Mouse (Mus musculus) olfactory bulb, adult 2 months (tissue): Measurements from ENCODE around the gene Ttc33.

ENCODE experiments used
- CTCF ChIP-seq: fragments of 200-500 bp; IDR thresholded peaks from 2 replicates; pipeline ENCODE4 v1.5.1; 2012; ENCODE audit warnings: low read depth, mild to moderate bottlenecking, low read length, moderate library complexity; ENCODE audit not compliant: insufficient read depth
- POLR2A ChIP-seq: fragments of 200-500 bp; IDR thresholded peaks from 2 replicates; pipeline ENCODE4 v1.6.1; 2012; ENCODE audit warnings: mild to moderate bottlenecking, low read depth, low read length, moderate library complexity; ENCODE audit not compliant: insufficient read depth

DNA sequence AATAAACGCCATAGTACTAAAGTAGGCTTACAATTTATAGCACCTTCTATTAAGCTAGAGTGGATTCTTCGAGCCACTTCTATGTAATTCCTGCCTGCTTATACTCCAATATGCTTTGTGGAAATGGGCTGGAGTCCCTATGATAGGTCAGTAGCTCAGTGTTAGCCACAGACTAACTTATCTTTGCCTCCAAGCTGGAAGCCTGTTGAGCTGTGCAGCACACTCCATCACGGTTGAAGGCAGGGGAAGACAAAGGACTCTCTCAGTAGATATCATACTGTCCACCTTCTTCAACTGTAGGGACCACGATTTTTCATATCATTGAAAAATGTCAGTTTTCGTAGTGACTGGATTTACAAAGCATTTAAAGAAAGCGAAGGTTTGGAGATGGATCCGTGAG is 45.5 kb upstream of the Ttc33 start:
- TF ChIP-seq CTCF (no peak), POLR2A (no peak)
